ENCODE assay signal across 11 mouse cellular contexts in genomic region chr11:79806417-79806816, GRCm38 (mm10).
DNase-seq lines count a peak whose midpoint lies in the region; ATAC-seq lines count a peak whose summit lies in the region.
"Had no signal": no experiment of that assay in that cellular context is flagged by ENCODE, and none has a peak within 500 bp of the region (broad histone marks: within the 10 kb centered on the region; RNA-seq: fewer than 3 reads in every experiment).

No protein-coding gene starts in this region.

- no peak for DNase-seq in heart, adult 18-20 months
- no peak for DNase-seq in lung, postnatal 10 days
- DNase-seq in cerebellum, adult 11-12 months = no peak
- DNase-seq: cerebellum, postnatal 14 days; spleen, adult 18-20 months had no signal

- H3K27me3 ChIP-seq in heart, embryonic 11.5 days (ENCODE audit: control insufficient read depth, insufficient read depth, low read length) = no peaks in the 10 kb centered on the region
- H3K27me3 ChIP-seq in lung, embryonic 16.5 days (ENCODE audit: control insufficient read depth, insufficient read depth, low read depth, low read length) = no peaks in the 10 kb centered on the region
- 0 out of 2 replicates have a peak, but pooled peaks cover 12% of the 10 kb centered on the region for H3K27me3 ChIP-seq in hindbrain, embryonic 12.5 days
- H3K27me3 ChIP-seq in neural tube, embryonic 15.5 days (replicated peaks) = no peaks in the 10 kb centered on the region

- peaks cover 14% of the 10 kb centered on the region; the same call in 1 of the 2 replicates for H3K4me1 ChIP-seq in heart, embryonic 11.5 days (ENCODE audit: control insufficient read depth, insufficient read depth, low read length)
- H3K4me1 ChIP-seq in lung, embryonic 16.5 days (replicated peaks; ENCODE audit: control insufficient read depth, insufficient read depth, low read length) = peaks cover 35% of the 10 kb centered on the region
- peaks cover 21% of the 10 kb centered on the region for H3K4me1 ChIP-seq in hindbrain, embryonic 12.5 days
- peaks cover 30% of the 10 kb centered on the region for H3K4me1 ChIP-seq in neural tube, embryonic 15.5 days

- no peak overlapping the region for H3K4me2 ChIP-seq in heart, embryonic 11.5 days
- H3K4me2 ChIP-seq in lung, embryonic 16.5 days (ENCODE audit: low read depth, low read length) = no peak overlapping the region
- H3K4me2 ChIP-seq in hindbrain, embryonic 12.5 days (replicated peaks) = no peak overlapping the region
- no peak overlapping the region for H3K4me2 ChIP-seq in neural tube, embryonic 15.5 days

- H3K9ac ChIP-seq in heart, embryonic 11.5 days (ENCODE audit: low read depth, low read length) = no peak overlapping the region
- no peak overlapping the region for H3K9ac ChIP-seq in lung, embryonic 16.5 days (ENCODE audit: low read length)
- no peak overlapping the region for H3K9ac ChIP-seq in hindbrain, embryonic 12.5 days
- H3K9ac ChIP-seq in neural tube, embryonic 15.5 days (replicated peaks) = no peak overlapping the region

- no peak overlapping the region for H3K4me3 ChIP-seq in heart, embryonic 11.5 days (ENCODE audit: low read depth, low read length)
- H3K4me3 ChIP-seq in lung, embryonic 16.5 days (ENCODE audit: low read length) = no peak overlapping the region
- no peak overlapping the region for H3K4me3 ChIP-seq in hindbrain, embryonic 12.5 days
- H3K4me3 ChIP-seq in neural tube, embryonic 15.5 days (replicated peaks) = no peak overlapping the region
- H3K4me3 ChIP-seq: left cerebral cortex, adult 2 months had no signal

- no peaks in the 10 kb centered on the region for H3K36me3 ChIP-seq in heart, embryonic 11.5 days (ENCODE audit: control insufficient read depth, insufficient read depth, low read length)
- H3K36me3 ChIP-seq in lung, embryonic 16.5 days (ENCODE audit: control insufficient read depth, insufficient read depth, low read length) = no peaks in the 10 kb centered on the region
- no peaks in the 10 kb centered on the region for H3K36me3 ChIP-seq in hindbrain, embryonic 12.5 days
- no peaks in the 10 kb centered on the region for H3K36me3 ChIP-seq in neural tube, embryonic 15.5 days

- no peak for ATAC-seq in heart, embryonic 11.5 days (replicated peaks; ENCODE audit: insufficient number of reproducible peaks, low FRiP score, low TSS enrichment)
- peak; percentile 24; the same call in 1 of the 2 replicates for ATAC-seq in lung, embryonic 16.5 days (ENCODE audit: low read depth)
- ATAC-seq in hindbrain, embryonic 12.5 days (ENCODE audit: low FRiP score) = no peak
- ATAC-seq in neural tube, embryonic 15.5 days (ENCODE audit: low FRiP score) = no peak
- no peak for ATAC-seq in inflammation-experienced regulatory T-cells, adult 6 months

- 58% methylated on average over 10 of the region's 10 CpGs for WGBS in heart, embryonic 11.5 days (ENCODE audit: insufficient replicate concordance)
- 55% methylated on average over 10 of the region's 10 CpGs for WGBS in lung, embryonic 16.5 days
- WGBS in hindbrain, embryonic 12.5 days = 69% methylated on average over 10 of the region's 10 CpGs
- 79% methylated on average over 10 of the region's 10 CpGs for WGBS in neural tube, embryonic 15.5 days

- H3K9me3 ChIP-seq in heart, embryonic 11.5 days (replicated peaks; ENCODE audit: control insufficient read depth, low read length) = peaks cover 5% of the 10 kb centered on the region; the same call in 1 of the 2 replicates
- peaks cover 5% of the 10 kb centered on the region for H3K9me3 ChIP-seq in lung, embryonic 16.5 days (ENCODE audit: control insufficient read depth, low read length)
- H3K9me3 ChIP-seq in hindbrain, embryonic 12.5 days (replicated peaks) = peaks cover 6% of the 10 kb centered on the region; the same call in 1 of the 2 replicates
- no peaks in the 10 kb centered on the region for H3K9me3 ChIP-seq in neural tube, embryonic 15.5 days (replicated peaks)

- H3K27ac ChIP-seq in heart, embryonic 11.5 days (ENCODE audit: low read depth, low read length) = peak overlapping the region; percentile 41; the same call in 1 of the 2 replicates
- peak overlapping the region; percentile 73 for H3K27ac ChIP-seq in lung, embryonic 16.5 days (ENCODE audit: low read length)
- peak overlapping the region; percentile 71 for H3K27ac ChIP-seq in hindbrain, embryonic 12.5 days
- H3K27ac ChIP-seq in neural tube, embryonic 15.5 days (replicated peaks) = peak overlapping the region; percentile 63
- H3K27ac ChIP-seq: left cerebral cortex, adult 2 months had no signal
